Mouse (Mus musculus) ES-E14 (cell line): ENCODE data around the gene Slc6a1. TPM values are rescaled to one million over a fixed set of nuclear protein-coding genes. Genes with fewer than 3 reads are reported as not detected.

Source experiments
- DNase-seq: peaks from one replicate; pipeline ENCODE4 v3.0.0-alpha.2; 2013; ENCODE audit warnings: low read depth, low spot score
- H3K27ac ChIP-seq: 2 replicates; pipeline ENCODE4 v1.5.1; 2012; ENCODE audit warnings: low read depth, mild to moderate bottlenecking, low read length, moderate library complexity, mixed read lengths; ENCODE audit not compliant: poor library complexity, insufficient read depth, severe bottlenecking
- H3K36me3 ChIP-seq: 2 replicates; pipeline ENCODE4 v1.6.1; 2012; ENCODE audit warnings: mild to moderate bottlenecking, low read length, moderate library complexity, mixed read lengths; ENCODE audit not compliant: control insufficient read depth, poor library complexity, insufficient read depth, severe bottlenecking
- H3K4me1 ChIP-seq, 2 experiments: fragments of 150-350 bp in 1 of 2; sonication (generic) in 1 of 2; 2 replicates each; pipeline ENCODE4 v1.6.1; 2012; ENCODE audit warnings: low read length in 2 of 2, mild to moderate bottlenecking in 1 of 2, mixed read lengths in 1 of 2; ENCODE audit not compliant: control insufficient read depth in 2 of 2, insufficient read depth in 2 of 2, poor library complexity in 1 of 2
- H3K4me3 ChIP-seq, 2 experiments: fragments of 150-350 bp in 1 of 2; sonication (generic) in 1 of 2; 2 replicates each; pipeline ENCODE4 v1.5.1; 2012; ENCODE audit warnings: low read length in 2 of 2, low read depth in 1 of 2, mild to moderate bottlenecking in 1 of 2, mixed read lengths in 1 of 2; ENCODE audit not compliant: insufficient read depth in 1 of 2, poor library complexity in 1 of 2, severe bottlenecking in 1 of 2
- H3K9ac ChIP-seq: 2 replicates; pipeline ENCODE4 v1.6.1; 2012; ENCODE audit warnings: low read depth, mild to moderate bottlenecking, low read length, mixed read lengths; ENCODE audit not compliant: poor library complexity, insufficient read depth, severe bottlenecking
- H3K9me3 ChIP-seq: fragments of 150-350 bp; sonication (generic); 2 replicates; pipeline ENCODE4 v1.6.1; 2012; ENCODE audit warnings: low read depth, mild to moderate bottlenecking, low read length; ENCODE audit not compliant: control insufficient read depth, insufficient read depth
- CHD2 ChIP-seq: IDR thresholded peaks from 2 replicates; pipeline ENCODE4 v1.6.1; 2014; ENCODE audit warnings: mild to moderate bottlenecking, low read depth, low read length, inconsistent platforms
- HCFC1 ChIP-seq: IDR thresholded peaks from 2 replicates; pipeline ENCODE4 v1.6.1; 2012; ENCODE audit warnings: low read length, inconsistent platforms, borderline replicate concordance; ENCODE audit not compliant: insufficient read depth
- MAFK ChIP-seq: IDR thresholded peaks from 2 replicates; pipeline ENCODE4 v1.6.1; 2014; ENCODE audit warnings: mild to moderate bottlenecking, low read depth, low read length, inconsistent platforms; ENCODE audit not compliant: insufficient read depth
- ZC3H11A ChIP-seq: IDR thresholded peaks from 2 replicates; pipeline ENCODE4 v1.6.1; 2012; ENCODE audit warnings: low read depth, mild to moderate bottlenecking, inconsistent platforms, low read length, borderline replicate concordance
- ZNF384 ChIP-seq: IDR thresholded peaks from 2 replicates; pipeline ENCODE4 v1.6.1; 2012; ENCODE audit warnings: low read depth, low read length, inconsistent platforms
- in situ Hi-C, 2 experiments: fragments of 600-800 bp; cut with MboI; formaldehyde crosslinking; loops; one replicate each; pipeline ENCODE4 v1.15.1; 2025; ENCODE audit warnings: low sequenced_read_pairs in 2 of 2, inconsistent platforms in 1 of 2; ENCODE audit not compliant: unreplicated experiment in 2 of 2
- total RNA-seq: library from RNA; depleted of rRNA; stranded (reverse); fragments of 300-350 nt; gene quantifications from 2 replicates; pipeline ENCODE4 v1.2.3, GENCODE M21; 2012

Slc6a1 gene
- total RNA-seq, 1 experiment = 10.6 TPM

- Histone ChIP-seq H3K27ac (no peak overlapping the region), H3K9me3 (no peaks in the 10 kb centered on the region), H3K36me3 (no peaks in the 10 kb centered on the region), H3K9ac (no peak overlapping the region), H3K4me3 (no peak overlapping the region), H3K4me1 (peaks cover 0 to 5% of the 10 kb centered on the region in 2 experiments; a peak in 2 of 4 replicates)
- no peak for DNase-seq
- in situ Hi-C loops = no loop called here
- TF ChIP-seq ZC3H11A = no peak
- TF ChIP-seq HCFC1 = no peak
- TF ChIP-seq CHD2 = no peak
- no peak for TF ChIP-seq ZNF384
- TF ChIP-seq MAFK = no peak
These were observed 8.5 kb downstream of the Slc6a1 start for GRCm38 (mm10) chr6:114290929-114291328.

GRCm38 (mm10) chr6:114291396-114291795, 9.0 kb downstream of the Slc6a1 start:
- Histone ChIP-seq H3K27ac (no peak overlapping the region), H3K36me3 (no peaks in the 10 kb centered on the region), H3K9ac (no peak overlapping the region), H3K9me3 (no peaks in the 10 kb centered on the region), H3K4me1 (peaks cover 0 to under 1% of the 10 kb centered on the region in 2 experiments; a peak in 1 of 4 replicates), H3K4me3 (no peak overlapping the region)
- DNase-seq = no peak
- in situ Hi-C loops = no loop called here
- no peak for TF ChIP-seq MAFK
- TF ChIP-seq HCFC1 = no peak
- no peak for TF ChIP-seq CHD2
- TF ChIP-seq ZNF384 = no peak
- no peak for TF ChIP-seq ZC3H11A

- no peaks in the 10 kb centered on the region for H3K36me3 ChIP-seq
- no peaks in the 10 kb centered on the region for H3K9me3 ChIP-seq
- no peaks in the 10 kb centered on the region; a peak in 1 of 4 replicates for H3K4me1 ChIP-seq
- TF ChIP-seq CHD2 (no peak), ZC3H11A (no peak), MAFK (no peak), ZNF384 (no peak), HCFC1 (no peak)
- no peak overlapping the region for H3K4me3 ChIP-seq
- DNase-seq = no peak
- no peak overlapping the region for H3K9ac ChIP-seq
- no peak overlapping the region for H3K27ac ChIP-seq
- in situ Hi-C loops = no loop called here
These were observed 11.1 kb downstream of the Slc6a1 start for GRCm38 (mm10) chr6:114293511-114293910.

- DNase-seq = no peak
- no peak overlapping the region for H3K4me3 ChIP-seq
- H3K4me1 ChIP-seq = no peaks in the 10 kb centered on the region; a peak in 1 of 4 replicates
- H3K36me3 ChIP-seq = no peaks in the 10 kb centered on the region
- H3K9ac ChIP-seq = no peak overlapping the region
- no peaks in the 10 kb centered on the region for H3K9me3 ChIP-seq
- TF ChIP-seq MAFK = no peak
- TF ChIP-seq ZNF384 = no peak
- no peak for TF ChIP-seq CHD2
- no peak for TF ChIP-seq HCFC1
- TF ChIP-seq ZC3H11A = no peak
- no peak overlapping the region for H3K27ac ChIP-seq
- in situ Hi-C loops = no loop called here
These were observed 12.7 kb downstream of the Slc6a1 start for GRCm38 (mm10) chr6:114295086-114295485.
